Mouse (Mus musculus): ENCODE measurements around the gene Zfp710. TPM values are rescaled to one million over a fixed set of nuclear protein-coding genes. Genes with fewer than 3 reads are reported as not detected.

The Zfp710 gene
- polyA plus RNA-seq, 1 experiment from 2014 or later = 25.7 TPM

- Histone ChIP-seq H3K27me3 (ENCODE audit: control insufficient read depth, insufficient read depth, low read length) (no peaks in the 10 kb centered on the region), H3K9ac (ENCODE audit: low read depth, low read length) (no peak overlapping the region), H3K4me1 (ENCODE audit: control insufficient read depth, insufficient read depth, low read length) (peaks cover 58% of the 10 kb centered on the region), H3K4me3 (ENCODE audit: low read length) (no peak overlapping the region), H3K4me2 (replicated peaks; ENCODE audit: low read depth, low read length) (no peak overlapping the region), H3K27ac (ENCODE audit: low read depth, low read length) (no peak overlapping the region), H3K36me3 (ENCODE audit: control insufficient read depth, insufficient read depth, low read length) (no peaks in the 10 kb centered on the region; the same call in 1 of the 2 replicates), H3K9me3 (ENCODE audit: control insufficient read depth, low read length) (no peaks in the 10 kb centered on the region)
- no peak for ATAC-seq (ENCODE audit: low FRiP score, low TSS enrichment)
- WGBS = 49% methylated on average over 10 of the region's 10 CpGs
Observed at GRCm38 (mm10) chr7:80031478-80031877, 6.9 kb downstream of the Zfp710 start.

GRCm38 (mm10) chr7:80032216-80033052, 7.8 kb downstream of the Zfp710 start:
- no peak for ATAC-seq (ENCODE audit: low FRiP score, low TSS enrichment)
- peaks cover 58% of the 10 kb centered on the region for H3K4me1 ChIP-seq (ENCODE audit: control insufficient read depth, insufficient read depth, low read length)

GRCm38 (mm10) chr7:80033064-80033717, 8.6 kb downstream of the Zfp710 start:
- Histone ChIP-seq H3K4me3 (ENCODE audit: low read length) (no peak overlapping the region), H3K27ac (ENCODE audit: low read depth, low read length) (no peak overlapping the region), H3K36me3 (ENCODE audit: control insufficient read depth, insufficient read depth, low read length) (no peaks in the 10 kb centered on the region; the same call in 1 of the 2 replicates), H3K27me3 (ENCODE audit: control insufficient read depth, insufficient read depth, low read length) (no peaks in the 10 kb centered on the region), H3K9me3 (ENCODE audit: control insufficient read depth, low read length) (no peaks in the 10 kb centered on the region), H3K9ac (ENCODE audit: low read depth, low read length) (peak overlapping the region; percentile 4; the same call in 1 of the 2 replicates), H3K4me1 (ENCODE audit: control insufficient read depth, insufficient read depth, low read length) (peaks cover 58% of the 10 kb centered on the region), H3K4me2 (replicated peaks; ENCODE audit: low read depth, low read length) (no peak overlapping the region)
- ATAC-seq (ENCODE audit: low FRiP score, low TSS enrichment) = no peak
- WGBS = 67% methylated on average over 9 of the region's 9 CpGs

More at GRCm38 (mm10) chr7:80032216-80033052, 7.8 kb downstream of the Zfp710 start:
- 36% methylated on average over 9 of the region's 10 CpGs for WGBS
- no peak overlapping the region for H3K9ac ChIP-seq (ENCODE audit: low read depth, low read length)
- H3K4me2 ChIP-seq (replicated peaks; ENCODE audit: low read depth, low read length) = no peak overlapping the region
- no peaks in the 10 kb centered on the region; the same call in 1 of the 2 replicates for H3K36me3 ChIP-seq (ENCODE audit: control insufficient read depth, insufficient read depth, low read length)
- H3K27ac ChIP-seq (ENCODE audit: low read depth, low read length) = no peak overlapping the region
- no peak overlapping the region for H3K4me3 ChIP-seq (ENCODE audit: low read length)
- no peaks in the 10 kb centered on the region for H3K27me3 ChIP-seq (ENCODE audit: control insufficient read depth, insufficient read depth, low read length)
- H3K9me3 ChIP-seq (ENCODE audit: control insufficient read depth, low read length) = no peaks in the 10 kb centered on the region

GRCm38 (mm10) chr7:80033771-80034170, 9.2 kb downstream of the Zfp710 start:
- no peak for ATAC-seq (ENCODE audit: low FRiP score, low TSS enrichment)

GRCm38 (mm10) chr7:80035086-80035485, 10.5 kb downstream of the Zfp710 start:
- no peak overlapping the region for H3K27ac ChIP-seq (ENCODE audit: low read depth, low read length)
- no peak overlapping the region for H3K4me3 ChIP-seq (ENCODE audit: low read length)
- no peaks in the 10 kb centered on the region for H3K27me3 ChIP-seq (ENCODE audit: control insufficient read depth, insufficient read depth, low read length)
- no peaks in the 10 kb centered on the region for H3K36me3 ChIP-seq (ENCODE audit: control insufficient read depth, insufficient read depth, low read length)
- H3K4me2 ChIP-seq (replicated peaks; ENCODE audit: low read depth, low read length) = no peak overlapping the region
- no peak overlapping the region for H3K9ac ChIP-seq (ENCODE audit: low read depth, low read length)
- ATAC-seq (ENCODE audit: low FRiP score, low TSS enrichment) = no peak
- WGBS = 59% methylated on average over 6 of the region's 6 CpGs
- peaks cover 46% of the 10 kb centered on the region for H3K4me1 ChIP-seq (ENCODE audit: control insufficient read depth, insufficient read depth, low read length)
- no peaks in the 10 kb centered on the region for H3K9me3 ChIP-seq (ENCODE audit: control insufficient read depth, low read length)

More at GRCm38 (mm10) chr7:80033771-80034170, 9.2 kb downstream of the Zfp710 start:
- Histone ChIP-seq H3K36me3 (ENCODE audit: control insufficient read depth, insufficient read depth, low read length) (no peaks in the 10 kb centered on the region; the same call in 1 of the 2 replicates), H3K9ac (ENCODE audit: low read depth, low read length) (no peak overlapping the region), H3K9me3 (ENCODE audit: control insufficient read depth, low read length) (no peaks in the 10 kb centered on the region), H3K4me2 (replicated peaks; ENCODE audit: low read depth, low read length) (no peak overlapping the region), H3K4me1 (ENCODE audit: control insufficient read depth, insufficient read depth, low read length) (peaks cover 56% of the 10 kb centered on the region), H3K27me3 (ENCODE audit: control insufficient read depth, insufficient read depth, low read length) (no peaks in the 10 kb centered on the region), H3K4me3 (ENCODE audit: low read length) (no peak overlapping the region), H3K27ac (ENCODE audit: low read depth, low read length) (no peak overlapping the region)
- 77% methylated on average over 9 of the region's 9 CpGs for WGBS

GRCm38 (mm10) chr7:80035748-80036147, 11.1 kb downstream of the Zfp710 start:
- WGBS = 59% methylated on average over 4 of the region's 4 CpGs
- H3K9ac ChIP-seq (ENCODE audit: low read depth, low read length) = no peak overlapping the region
- no peak overlapping the region for H3K4me2 ChIP-seq (replicated peaks; ENCODE audit: low read depth, low read length)
- H3K27me3 ChIP-seq (ENCODE audit: control insufficient read depth, insufficient read depth, low read length) = no peaks in the 10 kb centered on the region
- no peak overlapping the region for H3K4me3 ChIP-seq (ENCODE audit: low read length)
- peaks cover 46% of the 10 kb centered on the region for H3K4me1 ChIP-seq (ENCODE audit: control insufficient read depth, insufficient read depth, low read length)
- no peak for ATAC-seq (ENCODE audit: low FRiP score, low TSS enrichment)
- H3K36me3 ChIP-seq (ENCODE audit: control insufficient read depth, insufficient read depth, low read length) = peaks cover 2% of the 10 kb centered on the region; the same call in 1 of the 2 replicates
- no peaks in the 10 kb centered on the region for H3K9me3 ChIP-seq (ENCODE audit: control insufficient read depth, low read length)
- H3K27ac ChIP-seq (ENCODE audit: low read depth, low read length) = no peak overlapping the region

- ATAC-seq (ENCODE audit: low FRiP score, low TSS enrichment) = no peak
- H3K27me3 ChIP-seq (ENCODE audit: control insufficient read depth, insufficient read depth, low read length) = no peaks in the 10 kb centered on the region
- H3K36me3 ChIP-seq (ENCODE audit: control insufficient read depth, insufficient read depth, low read length) = peaks cover 3% of the 10 kb centered on the region; the same call in 1 of the 2 replicates
- peaks cover 14% of the 10 kb centered on the region; the same call in 1 of the 2 replicates for H3K4me1 ChIP-seq (ENCODE audit: control insufficient read depth, insufficient read depth, low read length)
- H3K27ac ChIP-seq (ENCODE audit: low read depth, low read length) = no peak overlapping the region
- no peak overlapping the region for H3K4me3 ChIP-seq (ENCODE audit: low read length)
- H3K9me3 ChIP-seq (ENCODE audit: control insufficient read depth, low read length) = no peaks in the 10 kb centered on the region
- no peak overlapping the region for H3K9ac ChIP-seq (ENCODE audit: low read depth, low read length)
- WGBS = 86% methylated on average over 8 of the region's 8 CpGs
- no peak overlapping the region for H3K4me2 ChIP-seq (replicated peaks; ENCODE audit: low read depth, low read length)
Observed at GRCm38 (mm10) chr7:80039699-80040098, 15.1 kb downstream of the Zfp710 start.

- WGBS = 43% methylated on average over 7 of the region's 7 CpGs
- Histone ChIP-seq H3K9me3 (ENCODE audit: control insufficient read depth, low read length) (no peaks in the 10 kb centered on the region), H3K27me3 (ENCODE audit: control insufficient read depth, insufficient read depth, low read length) (no peaks in the 10 kb centered on the region), H3K9ac (ENCODE audit: low read depth, low read length) (no peak overlapping the region), H3K27ac (ENCODE audit: low read depth, low read length) (peak overlapping the region; percentile 59; the same call in 1 of the 2 replicates), H3K36me3 (ENCODE audit: control insufficient read depth, insufficient read depth, low read length) (peaks cover 3% of the 10 kb centered on the region; the same call in 1 of the 2 replicates), H3K4me3 (ENCODE audit: low read length) (no peak overlapping the region), H3K4me2 (replicated peaks; ENCODE audit: low read depth, low read length) (no peak overlapping the region), H3K4me1 (ENCODE audit: control insufficient read depth, insufficient read depth, low read length) (peaks cover 17% of the 10 kb centered on the region)
- no peak for ATAC-seq (ENCODE audit: low FRiP score, low TSS enrichment)
Observed at GRCm38 (mm10) chr7:80044170-80044569, 19.6 kb downstream of the Zfp710 start.

GRCm38 (mm10) chr7:80047041-80047440, 22.4 kb downstream of the Zfp710 start:
- Histone ChIP-seq H3K27ac (ENCODE audit: low read depth, low read length) (no peak overlapping the region), H3K36me3 (ENCODE audit: control insufficient read depth, insufficient read depth, low read length) (no peaks in the 10 kb centered on the region), H3K27me3 (ENCODE audit: control insufficient read depth, insufficient read depth, low read length) (no peaks in the 10 kb centered on the region), H3K9ac (ENCODE audit: low read depth, low read length) (no peak overlapping the region), H3K9me3 (ENCODE audit: control insufficient read depth, low read length) (no peaks in the 10 kb centered on the region), H3K4me2 (replicated peaks; ENCODE audit: low read depth, low read length) (no peak overlapping the region), H3K4me1 (ENCODE audit: control insufficient read depth, insufficient read depth, low read length) (peaks cover 31% of the 10 kb centered on the region), H3K4me3 (ENCODE audit: low read length) (no peak overlapping the region)
- no peak for ATAC-seq (ENCODE audit: low FRiP score, low TSS enrichment)
- 60% methylated on average over 4 of the region's 4 CpGs for WGBS
